ENCODE assay signal across 31 mouse cellular contexts in genomic region chr6:60962668-60963067, GRCm38 (mm10). TPM values are rescaled to one million over a fixed set of nuclear protein-coding genes. Genes with fewer than 3 reads are reported as not detected.
A peak's percentile ranks its signal among the peaks of the same experiment; 100 is the strongest.
DNase-seq lines count a peak whose midpoint lies in the region; ATAC-seq lines count a peak whose summit lies in the region.
"Had no signal": no experiment of that assay in that cellular context is flagged by ENCODE, and none has a peak within 500 bp of the region (broad histone marks: within the 10 kb centered on the region; RNA-seq: fewer than 3 reads in every experiment).

No protein-coding gene starts in this region.

- intact Hi-C loops in heart, postnatal 10 days (cut with DNase I): no loop called here

- H3K9ac ChIP-seq in forebrain, embryonic 14.5 days (ENCODE audit: low read length): no peak overlapping the region
- no peak overlapping the region for H3K9ac ChIP-seq in forebrain, embryonic 16.5 days (replicated peaks; ENCODE audit: low read depth, low read length)
- H3K9ac ChIP-seq in neural tube, embryonic 12.5 days: no peak overlapping the region
- H3K9ac ChIP-seq in neural tube, embryonic 15.5 days (replicated peaks): no peak overlapping the region
- no peak overlapping the region for H3K9ac ChIP-seq in midbrain, embryonic 14.5 days (replicated peaks; ENCODE audit: low read length)
- H3K9ac ChIP-seq: limb, embryonic 15.5 days; liver, embryonic 13.5 days had no signal

- 38% methylated on average over 2 of the region's 2 CpGs for WGBS in forebrain, embryonic 14.5 days
- 37% methylated on average over 2 of the region's 2 CpGs for WGBS in forebrain, embryonic 16.5 days
- 66% methylated on average over 2 of the region's 2 CpGs for WGBS in neural tube, embryonic 12.5 days
- WGBS in neural tube, embryonic 15.5 days: 59% methylated on average over 2 of the region's 2 CpGs
- WGBS in midbrain, embryonic 14.5 days: 62% methylated on average over 2 of the region's 2 CpGs

- H3K4me1 ChIP-seq in forebrain, embryonic 14.5 days (ENCODE audit: control insufficient read depth, insufficient read depth, low read length): no peaks in the 10 kb centered on the region
- H3K4me1 ChIP-seq in forebrain, embryonic 16.5 days (replicated peaks; ENCODE audit: control insufficient read depth, insufficient read depth, low read length): no peaks in the 10 kb centered on the region
- H3K4me1 ChIP-seq in neural tube, embryonic 12.5 days: no peaks in the 10 kb centered on the region
- H3K4me1 ChIP-seq in neural tube, embryonic 15.5 days: no peaks in the 10 kb centered on the region
- peaks cover 2% of the 10 kb centered on the region; the same call in 1 of the 2 replicates for H3K4me1 ChIP-seq in midbrain, embryonic 14.5 days (ENCODE audit: control insufficient read depth, insufficient read depth, low read length)
- H3K4me1 ChIP-seq: limb, embryonic 10.5 days; limb, embryonic 15.5 days; liver, embryonic 13.5 days had no signal

- no peaks in the 10 kb centered on the region for H3K27me3 ChIP-seq in forebrain, embryonic 14.5 days (replicated peaks; ENCODE audit: control insufficient read depth, insufficient read depth, low read length)
- no peaks in the 10 kb centered on the region for H3K27me3 ChIP-seq in forebrain, embryonic 16.5 days (replicated peaks; ENCODE audit: control insufficient read depth, insufficient read depth, low read length)
- H3K27me3 ChIP-seq in neural tube, embryonic 12.5 days (replicated peaks): no peaks in the 10 kb centered on the region
- no peaks in the 10 kb centered on the region for H3K27me3 ChIP-seq in neural tube, embryonic 15.5 days (replicated peaks)
- no peaks in the 10 kb centered on the region for H3K27me3 ChIP-seq in midbrain, embryonic 14.5 days (ENCODE audit: control insufficient read depth, insufficient read depth, low read length)
- H3K27me3 ChIP-seq: limb, embryonic 15.5 days; liver, embryonic 13.5 days; megakaryocyte, embryonic 14.5 days had no signal

- no peak overlapping the region for H3K4me3 ChIP-seq in forebrain, embryonic 14.5 days (ENCODE audit: low read depth, low read length)
- no peak overlapping the region for H3K4me3 ChIP-seq in forebrain, embryonic 16.5 days (replicated peaks; ENCODE audit: low read length)
- no peak overlapping the region for H3K4me3 ChIP-seq in neural tube, embryonic 12.5 days
- no peak overlapping the region for H3K4me3 ChIP-seq in neural tube, embryonic 15.5 days (replicated peaks)
- no peak overlapping the region for H3K4me3 ChIP-seq in midbrain, embryonic 14.5 days (replicated peaks; ENCODE audit: low read depth, low read length)
- H3K4me3 ChIP-seq: erythroblast, embryonic 14.5 days; limb, embryonic 10.5 days; limb, embryonic 15.5 days; liver, embryonic 13.5 days; megakaryocyte, embryonic 14.5 days had no signal

- no peaks in the 10 kb centered on the region for H3K36me3 ChIP-seq in forebrain, embryonic 14.5 days (ENCODE audit: control insufficient read depth, insufficient read depth, low read length)
- H3K36me3 ChIP-seq in forebrain, embryonic 16.5 days (ENCODE audit: control insufficient read depth, insufficient read depth): no peaks in the 10 kb centered on the region
- no peaks in the 10 kb centered on the region for H3K36me3 ChIP-seq in neural tube, embryonic 12.5 days
- H3K36me3 ChIP-seq in neural tube, embryonic 15.5 days: no peaks in the 10 kb centered on the region
- H3K36me3 ChIP-seq in midbrain, embryonic 14.5 days (ENCODE audit: control insufficient read depth, insufficient read depth, low read length): no peaks in the 10 kb centered on the region
- H3K36me3 ChIP-seq: limb, embryonic 10.5 days; limb, embryonic 15.5 days; liver, embryonic 13.5 days had no signal

- ATAC-seq in forebrain, embryonic 14.5 days: peak; percentile 54; the same call in 1 of the 2 replicates
- ATAC-seq in forebrain, embryonic 16.5 days: no peak
- peak; percentile 46; the same call in 1 of the 2 replicates for ATAC-seq in neural tube, embryonic 12.5 days (ENCODE audit: low FRiP score, low read depth)
- ATAC-seq in neural tube, embryonic 15.5 days (ENCODE audit: low FRiP score): no peak
- ATAC-seq in midbrain, embryonic 14.5 days (ENCODE audit: low FRiP score, low TSS enrichment): peak; percentile 71; the same call in 1 of the 2 replicates
- ATAC-seq: activated CD4-positive, CD25-positive, alpha-beta regulatory T cell, adult 4 months; CD4-positive, CD25-positive, alpha-beta regulatory T cell, adult 4 months; intestine, embryonic 16.5 days; lung, postnatal 0 days had no signal

- no peaks in the 10 kb centered on the region for H3K9me3 ChIP-seq in forebrain, embryonic 14.5 days (replicated peaks; ENCODE audit: control insufficient read depth, low read length)
- H3K9me3 ChIP-seq in forebrain, embryonic 16.5 days (ENCODE audit: control insufficient read depth, low read length): no peaks in the 10 kb centered on the region
- H3K9me3 ChIP-seq in neural tube, embryonic 12.5 days: no peaks in the 10 kb centered on the region
- no peaks in the 10 kb centered on the region for H3K9me3 ChIP-seq in neural tube, embryonic 15.5 days (replicated peaks)
- no peaks in the 10 kb centered on the region for H3K9me3 ChIP-seq in midbrain, embryonic 14.5 days (ENCODE audit: control insufficient read depth, low read length)
- H3K9me3 ChIP-seq: limb, embryonic 10.5 days; limb, embryonic 15.5 days; liver, embryonic 13.5 days; megakaryocyte, embryonic 14.5 days had no signal

- DNase-seq in forebrain, embryonic 14.5 days (ENCODE audit: low spot score): no peak
- no peak for DNase-seq in midbrain, embryonic 14.5 days
- peak; percentile 57 for DNase-seq in retina, postnatal 1 day
- DNase-seq in heart, postnatal 10 days: no peak
- DNase-seq: adrenal gland, adult 2 months; adrenal gland, postnatal 36 days; cerebellum, adult 2 months; cerebellum, postnatal 14 days; gastrocnemius, postnatal 25 days; heart, adult 11 months; kidney, adult 9 months; kidney, postnatal 10 days; layer of hippocampus, adult 9-11 months; liver, embryonic 13.5 days; lung, adult 18-20 months; lung, postnatal 4 days; thymus, adult 2 months; thymus, postnatal 36 days had no signal

- H3K4me2 ChIP-seq in forebrain, embryonic 14.5 days (ENCODE audit: low read length): no peak overlapping the region
- no peak overlapping the region for H3K4me2 ChIP-seq in forebrain, embryonic 16.5 days (ENCODE audit: low read length)
- no peak overlapping the region for H3K4me2 ChIP-seq in neural tube, embryonic 12.5 days (replicated peaks)
- H3K4me2 ChIP-seq in neural tube, embryonic 15.5 days: no peak overlapping the region
- no peak overlapping the region for H3K4me2 ChIP-seq in midbrain, embryonic 14.5 days (ENCODE audit: low read length)
- H3K4me2 ChIP-seq: heart, embryonic 11.5 days; limb, embryonic 15.5 days; liver, embryonic 13.5 days had no signal

- H3K27ac ChIP-seq in forebrain, embryonic 14.5 days (ENCODE audit: low read depth, low read length): no peak overlapping the region
- H3K27ac ChIP-seq in forebrain, embryonic 16.5 days (ENCODE audit: low read length): no peak overlapping the region
- no peak overlapping the region for H3K27ac ChIP-seq in neural tube, embryonic 12.5 days
- H3K27ac ChIP-seq in neural tube, embryonic 15.5 days (replicated peaks): no peak overlapping the region
- no peak overlapping the region for H3K27ac ChIP-seq in midbrain, embryonic 14.5 days (replicated peaks; ENCODE audit: low read depth, low read length)
- H3K27ac ChIP-seq: limb, embryonic 10.5 days; limb, embryonic 15.5 days; liver, embryonic 13.5 days had no signal

RNA-seq across cellular contexts. Expression of gene Mmrn1, which starts 37.9 kb away (rescaled TPM):
- polyA plus RNA-seq in forebrain, embryonic 14.5 days (2014; fragmentation: Nextera tagmentation; extraction: Ambion mirVana): 3.1 and 4.8 TPM in 2 replicates
- 1.9 and 2.8 TPM in 2 replicates for polyA plus RNA-seq in forebrain, embryonic 16.5 days (2015; fragmentation: Nextera tagmentation; extraction: Ambion mirVana)
- 5.3 and 6.6 TPM in 2 replicates for polyA plus RNA-seq in neural tube, embryonic 12.5 days (2016; fragmentation: Nextera tagmentation; extraction: Ambion mirVana)
- 1.8 and 2.7 TPM in 2 replicates for polyA plus RNA-seq in neural tube, embryonic 15.5 days (2015; fragmentation: Nextera tagmentation; extraction: Ambion mirVana)
- 0.72 and 3.5 TPM in 2 replicates for polyA plus RNA-seq in midbrain, embryonic 14.5 days (2014; fragmentation: Nextera tagmentation; extraction: Ambion mirVana)
- 1 to 10 TPM; 2.1 to 3.2 TPM for total RNA-seq in heart, postnatal 10 days (2021)
- polyA plus RNA-seq: activated CD4-positive, CD25-positive, alpha-beta regulatory T cell, adult 4 months; adrenal gland, adult 2 months; CD4-positive, CD25-positive, alpha-beta regulatory T cell, adult 4 months; cerebellum, adult 2 months; cortical plate, adult 2 months; erythroblast, embryonic 14.5 days had no signal

Comparison
In these comparisons a context has a peak if more than half of its experiments do, and no peak if none do; other contexts are left out.
1. ATAC-seq: peak in forebrain, embryonic 14.5 days (single experiment), neural tube, embryonic 12.5 days (single experiment) and midbrain, embryonic 14.5 days (single experiment); none in forebrain, embryonic 16.5 days (single experiment) and neural tube, embryonic 15.5 days (single experiment).